Mouse (Mus musculus) limb, embryonic 14.5 days (tissue): ENCODE measurements at regions not wholly inside any gene's neighbourhood (a gene's known extent, or its start where the extent isn't known, plus 50 kb on each side); places are given as distances from the start of the nearest gene placed in this dataset.

ENCODE experiments used
- ATAC-seq: fragments of 200-750 bp; cut with Nextera tagmentation; 2 replicates; pipeline ENCODE4 v1.8.0; 2017; ENCODE audit warnings: low read depth, moderate number of reproducible peaks, moderate TSS enrichment; ENCODE audit not compliant: low FRiP score
- DNase-seq: peaks from one replicate; pipeline ENCODE4 v3.0.0-alpha.2; 2015; ENCODE audit warnings: low spot score
- H3K27ac ChIP-seq: fragments of 300-500 bp; sonication (generic); replicated peaks from 2 replicates; pipeline ENCODE4 v1.5.1; 2014; ENCODE audit warnings: low read depth, mild to moderate bottlenecking, low read length, moderate library complexity, mixed read lengths
- H3K27me3 ChIP-seq: fragments of 300-500 bp; sonication (generic); 2 replicates; pipeline ENCODE4 v1.6.1; 2014; ENCODE audit warnings: low read length, mixed read lengths; ENCODE audit not compliant: control insufficient read depth, insufficient read depth
- H3K36me3 ChIP-seq: fragments of 300-500 bp; sonication (generic); 2 replicates; pipeline ENCODE4 v1.6.1; 2014; ENCODE audit warnings: mild to moderate bottlenecking, low read length, moderate library complexity, mixed read lengths; ENCODE audit not compliant: control insufficient read depth, insufficient read depth
- H3K4me1 ChIP-seq: fragments of 300-500 bp; sonication (generic); 2 replicates; pipeline ENCODE4 v1.6.1; 2014; ENCODE audit warnings: antibody characterized with exemption, low read length, mixed read lengths; ENCODE audit not compliant: control insufficient read depth, insufficient read depth
- H3K4me2 ChIP-seq: fragments of 300-500 bp; sonication (generic); replicated peaks from 2 replicates; pipeline ENCODE4 v1.6.1; 2014; ENCODE audit warnings: low read depth, mild to moderate bottlenecking, low read length, moderate library complexity; ENCODE audit not compliant: severe bottlenecking
- H3K4me3 ChIP-seq: fragments of 300-500 bp; sonication (generic); replicated peaks from 2 replicates; pipeline ENCODE4 v1.5.1; 2014; ENCODE audit warnings: low read length
- H3K9ac ChIP-seq: fragments of 300-500 bp; sonication (generic); 2 replicates; pipeline ENCODE4 v1.6.1; 2014; ENCODE audit warnings: mild to moderate bottlenecking, low read depth, low read length, moderate library complexity; ENCODE audit not compliant: severe bottlenecking
- H3K9me3 ChIP-seq: fragments of 300-500 bp; sonication (generic); 2 replicates; pipeline ENCODE4 v1.6.1; 2016; ENCODE audit warnings: low read length; ENCODE audit not compliant: control insufficient read depth
- POLR2A ChIP-seq: fragments of 200-500 bp; IDR thresholded peaks from 2 replicates; pipeline ENCODE4 v1.8.0; 2012; ENCODE audit warnings: inconsistent platforms, mild to moderate bottlenecking, moderate library complexity, borderline replicate concordance; ENCODE audit not compliant: insufficient read depth, insufficient read length; ENCODE audit errors: extremely low read depth
- WGBS: fragments of 180-500 bp; shearing (Covaris S2); extraction: QIAGEN DNeasy Blood & Tissue Kit; methylation state at CpG from one replicate; pipeline ENCODE4 v1.1.7; 2014; 5-methylcytosine and 5-hydroxymethylcytosine counted together

DNA sequence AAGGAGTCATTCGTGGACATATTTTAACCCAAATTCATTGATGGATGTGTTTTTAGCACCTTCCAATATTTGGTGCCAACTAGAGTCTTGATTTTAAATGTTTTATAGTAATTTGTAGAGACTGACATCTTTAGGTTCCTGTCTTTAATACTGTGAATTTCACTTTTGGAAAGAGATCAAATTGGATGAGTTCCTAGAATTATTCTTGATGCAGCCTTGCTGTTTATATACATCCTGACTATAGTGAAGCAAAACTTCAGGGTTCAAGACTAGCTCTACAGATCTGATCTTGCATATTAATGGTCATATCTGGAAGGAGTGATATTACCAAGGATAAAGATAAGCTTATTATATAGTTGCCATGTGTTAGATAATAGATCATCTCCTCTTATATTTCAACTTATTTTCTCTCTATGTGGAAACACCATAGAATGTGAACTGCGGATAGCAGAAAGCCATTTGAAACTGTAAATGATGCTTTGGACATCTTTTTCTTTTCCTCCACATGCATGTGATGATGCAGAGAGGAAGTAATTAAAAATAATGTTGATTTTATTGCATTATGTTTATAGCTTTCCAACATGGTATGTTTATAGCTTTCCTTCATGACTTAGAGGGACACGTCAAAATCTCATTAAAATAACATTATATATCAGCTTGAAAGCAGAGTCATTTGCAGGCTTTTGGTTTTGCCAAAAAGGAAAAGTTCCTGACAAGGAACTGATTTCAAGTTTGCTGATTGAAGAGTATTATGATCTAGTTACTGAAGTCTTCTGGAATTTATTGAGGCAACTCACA, 78.3 kb upstream of the Kcnj16 start:
- H3K4me2 ChIP-seq = no peak overlapping the region
- ATAC-seq (no peak), DNase-seq (no peak)
- no peak for TF ChIP-seq POLR2A
- no peaks in the 10 kb centered on the region for H3K36me3 ChIP-seq
- no peak overlapping the region for H3K27ac ChIP-seq
- no peak overlapping the region for H3K9ac ChIP-seq
- no peaks in the 10 kb centered on the region for H3K9me3 ChIP-seq
- no peaks in the 10 kb centered on the region for H3K4me1 ChIP-seq
- no peak overlapping the region for H3K4me3 ChIP-seq
- H3K27me3 ChIP-seq = no peaks in the 10 kb centered on the region
- WGBS = 68% methylated on average over 3 of the region's 3 CpGs

- no peak for DNase-seq
- Histone ChIP-seq H3K4me2 (no peak overlapping the region), H3K4me1 (no peaks in the 10 kb centered on the region), H3K27ac (no peak overlapping the region), H3K36me3 (no peaks in the 10 kb centered on the region), H3K27me3 (no peaks in the 10 kb centered on the region), H3K4me3 (no peak overlapping the region), H3K9ac (no peak overlapping the region), H3K9me3 (no peaks in the 10 kb centered on the region)
- ATAC-seq = no peak
- WGBS = 72% methylated on average over 3 of the region's 3 CpGs
- no peak for TF ChIP-seq POLR2A
Measured at GRCm38 (mm10) chr11:110890411-110890810, 77.4 kb upstream of the Kcnj16 start.

DNA sequence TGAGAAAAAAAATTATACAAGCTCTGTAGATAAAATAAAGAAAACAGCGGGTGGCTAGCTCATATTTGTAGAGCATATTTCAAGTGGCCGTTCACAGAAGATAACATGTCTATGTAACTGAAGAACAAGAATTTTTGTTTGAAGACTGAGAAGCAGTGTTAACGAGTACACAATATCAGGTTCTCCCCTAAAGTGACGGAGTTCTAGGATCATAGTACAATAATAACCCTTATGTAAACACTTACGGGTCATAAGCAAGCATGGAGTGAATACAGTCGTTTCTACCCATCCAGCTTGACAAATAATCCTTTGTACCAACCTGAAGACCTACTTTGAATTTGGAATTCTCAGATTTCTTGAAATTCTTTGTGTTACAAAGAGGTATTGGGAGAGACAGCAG, 64.9 kb upstream of the Kcnj16 start:
- ATAC-seq = no peak
- no peak for TF ChIP-seq POLR2A

More for the DNA sequence above, 64.9 kb upstream of the Kcnj16 start:
- no peaks in the 10 kb centered on the region for H3K4me1 ChIP-seq
- no peak overlapping the region for H3K27ac ChIP-seq
- H3K9ac ChIP-seq = no peak overlapping the region
- 78% methylated on average over 6 of the region's 6 CpGs for WGBS
- no peaks in the 10 kb centered on the region for H3K9me3 ChIP-seq
- no peaks in the 10 kb centered on the region for H3K36me3 ChIP-seq
- DNase-seq = no peak
- H3K4me2 ChIP-seq = no peak overlapping the region
- no peak overlapping the region for H3K4me3 ChIP-seq
- H3K27me3 ChIP-seq = no peaks in the 10 kb centered on the region
